In genomic region chr16:14195427-14195826, GRCm38 (mm10) we compare ENCODE assay signal across 9 mouse cellular contexts. TPM values are rescaled to one million over a fixed set of nuclear protein-coding genes. Genes with fewer than 3 reads are reported as not detected.
DNase-seq lines count a peak whose midpoint lies in the region; ATAC-seq lines count a peak whose summit lies in the region.
"Had no signal": no experiment of that assay in that cellular context is flagged by ENCODE, and none has a peak within 500 bp of the region (broad histone marks: within the 10 kb centered on the region; RNA-seq: fewer than 3 reads in every experiment).

No protein-coding gene starts in this region.

- H3K36me3 ChIP-seq in heart, embryonic 12.5 days = peaks cover 26% of the 10 kb centered on the region
- H3K36me3 ChIP-seq in embryonic facial prominence, embryonic 11.5 days (replicated peaks; ENCODE audit: control insufficient read depth, insufficient read depth, low read depth, low read length) = peaks cover 5% of the 10 kb centered on the region; the same call in 1 of the 2 replicates

- H3K4me1 ChIP-seq in heart, embryonic 12.5 days (replicated peaks) = no peaks in the 10 kb centered on the region
- no peaks in the 10 kb centered on the region for H3K4me1 ChIP-seq in embryonic facial prominence, embryonic 11.5 days (ENCODE audit: control insufficient read depth, insufficient read depth, low read length)
- H3K4me1 ChIP-seq: liver, embryonic 15.5 days had no signal

- no peaks in the 10 kb centered on the region for H3K9me3 ChIP-seq in heart, embryonic 12.5 days (replicated peaks)
- H3K9me3 ChIP-seq in embryonic facial prominence, embryonic 11.5 days (replicated peaks; ENCODE audit: control insufficient read depth, low read length) = no peaks in the 10 kb centered on the region
- H3K9me3 ChIP-seq: liver, embryonic 15.5 days had no signal

- H3K27ac ChIP-seq in heart, embryonic 12.5 days (ENCODE audit: poor library complexity, severe bottlenecking) = no peak overlapping the region
- no peak overlapping the region for H3K27ac ChIP-seq in embryonic facial prominence, embryonic 11.5 days (replicated peaks; ENCODE audit: low read depth, low read length)
- H3K27ac ChIP-seq: liver, embryonic 15.5 days had no signal

- no peak overlapping the region for H3K9ac ChIP-seq in heart, embryonic 12.5 days
- H3K9ac ChIP-seq in embryonic facial prominence, embryonic 11.5 days (replicated peaks; ENCODE audit: low read length) = no peak overlapping the region
- H3K9ac ChIP-seq: liver, embryonic 15.5 days had no signal

- no peak for ATAC-seq in heart, embryonic 12.5 days (ENCODE audit: insufficient number of reproducible peaks, low FRiP score)
- ATAC-seq in embryonic facial prominence, embryonic 11.5 days (replicated peaks; ENCODE audit: insufficient number of reproducible peaks, low FRiP score, low TSS enrichment, low read depth) = no peak

- 32% methylated on average over 1 of the region's 1 CpGs for WGBS in heart, embryonic 12.5 days
- 22% methylated on average over 1 of the region's 1 CpGs for WGBS in embryonic facial prominence, embryonic 11.5 days

- peak; percentile 92 for DNase-seq in heart, adult 11 months
- DNase-seq in B cell, adult 2 months = peak; percentile 60 to 62
- peak; percentile 76 for DNase-seq in adrenal gland, postnatal 25 days
- peak; percentile 64 for DNase-seq in embryonic facial prominence, embryonic 11.5 days (ENCODE audit: low spot score)
- DNase-seq in kidney, postnatal 14 days = peak; percentile 60
- DNase-seq in lung, adult 18-20 months = peak; percentile 50 to 56
- DNase-seq in skeletal muscle tissue, adult 2 months (ENCODE audit: low read depth, low spot score) = peak; percentile 18

- no peak overlapping the region for H3K4me3 ChIP-seq in heart, embryonic 12.5 days
- no peak overlapping the region for H3K4me3 ChIP-seq in embryonic facial prominence, embryonic 11.5 days (ENCODE audit: low read depth, low read length)
- H3K4me3 ChIP-seq: liver, embryonic 15.5 days had no signal

- no peak overlapping the region for H3K4me2 ChIP-seq in heart, embryonic 12.5 days
- no peak overlapping the region for H3K4me2 ChIP-seq in embryonic facial prominence, embryonic 11.5 days (ENCODE audit: low read depth, low read length)
- H3K4me2 ChIP-seq: liver, embryonic 15.5 days had no signal

- H3K27me3 ChIP-seq in heart, embryonic 12.5 days (replicated peaks) = no peaks in the 10 kb centered on the region
- H3K27me3 ChIP-seq in embryonic facial prominence, embryonic 11.5 days (ENCODE audit: control insufficient read depth, insufficient read depth, low read length) = no peaks in the 10 kb centered on the region
- H3K27me3 ChIP-seq: liver, embryonic 15.5 days had no signal

RNA-seq across cellular contexts. Expression of gene Marf1, which starts 32.3 kb away (rescaled TPM):
- polyA plus RNA-seq in heart, embryonic 12.5 days (2016; fragmentation: Nextera tagmentation; extraction: Ambion mirVana) = 9.2 and 9.4 TPM in 2 replicates
- 150 and 155 TPM in 2 replicates for total RNA-seq in adrenal gland, postnatal 25 days (2021)
- polyA plus RNA-seq in embryonic facial prominence, embryonic 11.5 days (2014; fragmentation: Nextera tagmentation; extraction: Ambion mirVana) = 19.1 and 19.2 TPM in 2 replicates

RNA-seq across cellular contexts. Expression of gene Nde1, which starts 32.4 kb away (rescaled TPM):
- 77.5 and 80.1 TPM in 2 replicates for polyA plus RNA-seq in heart, embryonic 12.5 days (2016; fragmentation: Nextera tagmentation; extraction: Ambion mirVana)
- total RNA-seq in adrenal gland, postnatal 25 days (2021) = 46.0 and 51.3 TPM in 2 replicates
- polyA plus RNA-seq in embryonic facial prominence, embryonic 11.5 days (2014; fragmentation: Nextera tagmentation; extraction: Ambion mirVana) = 161 and 168 TPM in 2 replicates

Comparison
In these comparisons a context has a peak if more than half of its experiments do, and no peak if none do; other contexts are left out.
1. DNase-seq: peak in every context shown above with its lines; median percentile 92 in heart, adult 11 months; 76 in adrenal gland, postnatal 25 days; 64 in embryonic facial prominence, embryonic 11.5 days; 61 in B cell, adult 2 months; 60 in kidney, postnatal 14 days; 53 in lung, adult 18-20 months; 18 in skeletal muscle tissue, adult 2 months.